Mouse (Mus musculus) lung, postnatal 4 days (tissue): ENCODE measurements at regions not wholly inside any gene's neighbourhood (a gene's known extent, or its start where the extent isn't known, plus 50 kb on each side); places are given as distances from the start of the nearest gene placed in this dataset.
A peak's percentile ranks its signal among the peaks of the same experiment; 100 is the strongest.

Experiments used
- DNase-seq, 2 experiments: peaks; one replicate each; pipeline ENCODE4 v3.0.0; 2021

- DNase-seq, result no peak
Observed at GRCm38 (mm10) chr13:51299047-51299760, 109.2 kb upstream of the S1pr3 start.

DNA sequence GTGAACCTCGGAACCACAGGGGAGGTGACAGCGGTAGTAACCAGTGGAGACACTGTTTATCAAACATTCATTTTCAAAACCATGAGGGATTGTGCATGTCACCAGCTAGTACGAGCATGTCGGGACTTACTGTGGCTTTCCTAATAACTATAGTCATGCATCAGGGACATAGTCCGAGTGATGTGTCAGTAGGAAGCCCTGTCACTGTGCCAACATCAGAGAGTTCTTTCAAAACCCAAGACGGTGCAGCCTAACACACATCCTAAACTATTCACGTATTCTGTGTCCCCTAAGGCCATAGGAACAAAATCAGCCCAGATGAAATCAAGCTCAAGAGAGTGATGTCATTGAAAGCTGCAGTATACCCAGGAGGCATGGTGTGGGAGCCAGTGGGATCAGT lies 107.0 kb upstream of the S1pr3 start:
- DNase-seq, result no peak

GRCm38 (mm10) chr13:51303112-51303511 lies 105.3 kb upstream of the S1pr3 start:
- DNase-seq, result no peak

- no peak for DNase-seq
Observed at GRCm38 (mm10) chr13:51304631-51305030, 103.8 kb upstream of the S1pr3 start.

DNA sequence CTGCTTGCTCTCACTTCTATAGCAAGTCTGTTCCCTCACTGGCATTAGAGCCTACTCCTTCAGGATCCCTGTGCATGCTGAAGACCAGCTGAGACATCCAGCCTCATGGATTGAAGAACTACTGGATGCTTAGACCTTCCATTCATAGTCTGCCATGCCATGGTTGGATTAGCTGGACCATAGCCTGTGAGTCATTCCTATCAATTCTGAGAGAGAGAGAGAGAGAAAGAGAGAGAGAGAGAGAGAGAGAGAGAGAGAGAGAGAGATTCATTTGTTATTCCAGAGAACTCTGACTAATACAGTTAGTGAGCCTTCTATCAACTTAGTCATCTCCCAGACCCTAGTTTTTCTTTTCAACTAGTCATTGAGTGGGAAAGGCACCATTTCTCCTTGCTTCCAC lies 99.0 kb upstream of the S1pr3 start:
- no peak for DNase-seq

- DNase-seq, result no peak
Observed at GRCm38 (mm10) chr13:51310041-51310440, 98.4 kb upstream of the S1pr3 start.

DNA sequence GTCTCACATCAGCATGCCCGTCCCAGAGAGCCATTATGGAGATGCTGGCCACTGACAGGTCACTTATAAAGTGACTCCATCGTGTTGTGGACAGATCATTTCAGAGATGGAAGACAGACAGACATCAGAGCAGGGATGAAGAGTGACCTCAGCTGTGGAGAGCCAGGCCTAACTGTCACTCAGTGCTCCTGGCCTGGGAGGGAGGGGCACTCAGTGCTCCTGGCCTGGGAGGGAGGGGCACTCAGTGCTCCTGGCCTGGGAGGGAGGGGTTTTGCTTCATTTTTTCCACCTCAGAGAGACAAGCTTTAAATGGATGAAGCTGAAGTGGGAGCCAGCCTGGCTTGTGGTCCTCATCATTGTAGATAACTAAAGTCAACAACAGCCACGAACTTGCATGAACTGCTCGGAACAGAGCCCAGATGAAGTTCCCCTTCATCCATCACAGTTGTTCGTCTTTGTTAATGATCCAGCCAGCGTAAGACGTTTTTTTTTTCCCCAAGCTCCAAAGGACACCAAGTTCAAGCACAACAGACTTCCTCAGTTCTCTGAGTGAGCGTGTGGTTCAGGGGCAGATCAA lies 96.7 kb upstream of the S1pr3 start:
- peak; percentile 19 to 53 for DNase-seq

GRCm38 (mm10) chr13:51313129-51313850 lies 95.1 kb upstream of the S1pr3 start:
- peak; percentile 26 to 79 for DNase-seq

GRCm38 (mm10) chr13:51314541-51314977 lies 93.9 kb upstream of the S1pr3 start:
- DNase-seq, result peak; percentile 38 to 86

DNA sequence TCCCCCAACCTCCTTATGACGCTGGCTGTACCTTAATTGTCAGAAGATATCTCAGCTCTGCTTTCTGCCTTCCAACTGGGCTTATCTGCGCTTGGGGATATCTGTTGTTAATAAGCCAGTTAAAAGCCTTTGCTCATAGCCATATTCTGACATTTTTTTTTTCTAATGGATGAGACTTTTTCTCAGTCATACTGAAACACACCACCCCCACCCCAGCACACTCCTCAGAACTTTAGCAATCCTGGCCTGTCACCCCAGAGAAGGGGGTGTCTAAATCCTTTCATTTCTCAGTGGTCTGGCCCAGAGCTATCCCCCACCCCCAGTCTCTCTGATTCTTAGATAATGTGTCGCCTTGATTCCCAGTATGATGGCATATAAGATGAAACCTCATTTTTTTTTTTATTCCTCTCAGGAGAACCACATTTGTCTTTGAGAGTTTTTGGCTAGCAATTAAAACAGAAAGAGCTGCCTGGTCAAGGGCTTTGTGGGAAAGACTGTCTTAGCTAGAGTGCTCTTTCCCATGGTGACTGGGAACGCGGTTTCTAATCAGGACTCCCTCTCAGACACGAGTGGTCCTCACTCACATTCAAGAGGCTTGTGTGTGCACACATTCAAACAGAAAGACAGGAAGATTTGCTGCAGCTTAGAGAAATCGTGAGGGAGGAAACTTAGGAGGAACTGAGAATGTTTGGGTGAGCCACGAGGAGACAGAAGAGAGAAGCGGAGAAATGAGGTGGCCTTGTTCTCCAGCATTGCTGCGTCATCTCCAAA lies 93.2 kb upstream of the S1pr3 start:
- no peak for DNase-seq

DNA sequence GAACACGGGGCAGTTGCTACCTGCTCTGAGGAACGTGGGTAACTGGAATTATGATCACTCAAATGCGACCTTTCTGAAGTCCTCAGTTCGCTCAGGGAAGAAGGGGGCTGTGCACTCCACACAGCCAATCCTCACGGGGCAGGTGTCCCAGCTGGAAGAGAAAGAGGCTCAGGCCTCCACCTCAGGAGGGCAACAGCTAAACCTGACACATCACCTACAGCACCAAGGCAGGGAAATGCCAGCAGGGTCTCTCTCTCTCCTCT lies 92.7 kb upstream of the S1pr3 start:
- no peak for DNase-seq

- no peak for DNase-seq
Observed at GRCm38 (mm10) chr13:51323058-51323715, 85.3 kb upstream of the S1pr3 start.

DNA sequence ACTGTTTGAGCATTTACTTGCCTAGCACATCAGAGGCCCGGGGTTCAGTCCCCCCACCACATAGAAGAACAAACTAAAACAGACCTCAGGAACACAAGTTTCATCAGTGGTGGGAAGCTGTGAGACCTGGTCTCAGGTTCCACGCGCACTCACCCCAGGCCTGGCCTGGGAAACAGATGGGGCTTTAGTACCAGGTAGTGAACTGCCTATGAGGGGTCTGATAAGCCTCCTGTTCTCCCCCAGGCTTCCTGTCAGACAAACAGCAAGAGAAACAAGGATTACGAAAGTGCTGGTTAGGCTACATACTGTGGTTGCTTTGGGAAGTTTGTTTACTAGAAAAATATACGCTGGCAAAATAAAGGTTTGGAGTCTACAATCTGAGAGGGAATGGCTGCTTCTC lies 83.7 kb upstream of the S1pr3 start:
- no peak for DNase-seq

- no peak for DNase-seq
Observed at GRCm38 (mm10) chr13:51325298-51325697, 83.1 kb upstream of the S1pr3 start.

GRCm38 (mm10) chr13:51326128-51326527 lies 82.3 kb upstream of the S1pr3 start:
- no peak for DNase-seq

- DNase-seq, result peak in 1 of 2 experiments; percentile 47
Observed at GRCm38 (mm10) chr13:51328131-51328970, 80.1 kb upstream of the S1pr3 start.

- DNase-seq, result no peak
Observed at GRCm38 (mm10) chr13:51328971-51329346, 79.5 kb upstream of the S1pr3 start.

DNA sequence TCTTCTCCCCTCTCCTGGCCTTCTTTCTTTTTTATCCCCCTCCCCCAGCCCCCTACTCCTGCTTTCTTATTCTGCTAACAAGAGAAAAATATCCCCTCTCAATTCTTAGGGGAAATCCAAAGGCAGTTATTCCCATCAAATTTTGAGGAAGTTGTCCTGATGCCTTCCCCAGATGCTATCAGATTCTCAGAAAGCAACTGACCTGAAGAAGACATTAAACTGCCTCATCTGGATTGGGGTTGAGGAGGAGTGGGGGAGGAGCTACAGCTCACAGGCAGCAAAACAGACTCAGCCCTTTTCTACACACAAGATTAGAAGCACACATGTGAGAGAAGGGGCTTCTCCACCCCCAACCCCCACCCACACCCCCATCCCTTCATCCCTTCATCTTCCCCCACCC lies 78.7 kb upstream of the S1pr3 start:
- no peak for DNase-seq

DNA sequence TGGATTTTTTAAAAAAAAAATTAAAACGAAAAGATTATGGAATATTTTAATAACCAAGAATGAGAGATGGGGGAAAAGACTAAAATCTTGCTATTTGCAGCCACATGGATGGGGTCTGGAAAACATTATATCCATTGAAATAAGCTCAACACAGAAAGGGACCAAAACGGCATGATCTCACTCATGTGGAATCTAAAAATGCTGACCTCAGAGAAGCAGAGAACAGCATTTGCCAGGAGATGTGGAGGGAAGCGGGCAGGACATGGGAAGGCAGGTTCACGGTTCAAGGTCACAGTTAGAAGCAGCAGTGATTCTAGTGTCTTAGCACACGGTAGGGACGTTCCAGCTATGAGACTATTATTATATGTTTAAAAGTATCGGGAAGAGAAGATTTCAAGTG lies 76.2 kb upstream of the S1pr3 start:
- DNase-seq, result no peak

DNA sequence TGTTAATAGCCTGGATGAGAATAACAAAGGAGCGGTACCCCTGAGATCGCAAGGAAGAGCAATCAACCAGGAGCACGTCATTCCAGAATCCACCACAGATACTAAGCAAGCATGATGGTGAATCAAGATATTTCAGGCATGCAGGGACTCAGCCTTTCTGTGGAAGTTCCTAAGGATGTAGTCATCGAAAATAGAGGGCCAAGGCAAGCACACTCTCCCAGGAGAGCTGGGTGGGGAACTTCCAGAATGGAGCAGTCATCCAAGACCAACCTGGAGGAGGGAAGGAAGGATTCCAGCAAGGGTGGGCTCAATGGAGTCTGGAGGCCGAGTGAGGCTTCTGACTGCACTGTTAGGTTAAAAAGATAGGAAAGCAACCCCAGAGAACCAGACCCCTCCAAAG lies 75.0 kb upstream of the S1pr3 start:
- no peak for DNase-seq

DNA sequence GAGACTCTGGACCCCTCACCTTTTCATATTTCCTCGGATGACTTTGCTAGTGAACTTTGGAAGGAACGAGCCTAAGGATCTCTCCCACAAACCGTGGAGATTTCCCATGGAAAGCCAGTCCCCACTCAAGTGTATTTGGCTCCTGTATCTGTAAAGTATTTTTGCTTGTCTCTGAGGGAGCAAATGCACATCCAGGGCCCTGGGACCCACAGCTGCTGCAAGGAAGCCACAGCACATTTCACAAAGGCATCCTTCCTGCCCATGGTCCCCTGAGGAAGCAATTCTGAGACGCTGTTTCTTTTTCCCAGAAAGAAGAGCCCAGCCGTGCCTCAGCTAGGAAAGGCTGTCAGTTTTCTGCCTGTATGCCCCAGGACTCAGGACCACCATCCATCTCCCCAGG lies 71.7 kb upstream of the S1pr3 start:
- DNase-seq, result no peak

DNA sequence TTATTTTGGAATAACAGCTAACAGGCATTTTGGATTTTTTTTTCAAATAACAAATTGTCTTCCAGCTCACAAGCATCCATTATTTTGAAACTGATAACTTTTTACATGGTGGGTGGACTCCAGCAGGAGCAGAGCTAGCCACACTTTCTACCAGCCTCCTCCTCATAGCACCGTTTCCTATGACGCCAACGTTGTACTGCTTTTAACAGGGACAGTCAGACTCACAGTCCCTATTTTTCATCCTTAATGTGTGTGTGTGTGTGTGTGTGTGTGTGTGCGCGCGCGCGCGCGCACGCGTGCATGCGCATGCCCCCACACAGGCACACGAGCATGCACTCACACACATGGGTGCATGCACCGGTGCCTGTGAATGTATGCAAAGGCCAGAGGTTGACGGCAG lies 70.5 kb upstream of the S1pr3 start:
- DNase-seq, result no peak
